In the genomic region with DNA sequence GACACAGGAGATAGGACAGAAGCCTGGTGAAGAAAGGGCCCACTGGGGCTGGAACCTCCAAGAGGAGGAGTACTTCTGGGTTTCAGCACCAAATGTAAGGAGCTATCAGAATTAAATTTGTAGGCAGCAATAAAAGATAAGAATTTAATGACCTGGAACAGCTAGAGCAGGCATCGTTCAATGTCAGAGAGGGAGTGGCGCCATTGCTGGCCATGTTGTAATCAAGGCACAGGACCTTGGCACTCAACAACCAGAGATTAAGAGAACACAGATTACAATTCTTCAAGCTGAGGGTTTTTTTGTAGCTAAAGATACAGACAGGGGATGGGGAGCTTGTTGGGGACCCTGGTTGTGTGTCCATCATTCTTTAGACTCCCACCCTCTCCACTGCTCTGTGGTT, we compare ENCODE assay signal across 13 mouse cellular contexts.
"Had no signal": no experiment of that assay in that cellular context is flagged by ENCODE, and none has a peak within 500 bp of the region (broad histone marks: within the 10 kb centered on the region; RNA-seq: fewer than 3 reads in every experiment).

No protein-coding gene starts in this region.

- DNase-seq: gastrocnemius, adult 2 months; gastrocnemius, postnatal 10 days; gastrocnemius, postnatal 25 days; heart, adult 18-20 months; heart, postnatal 10 days; heart, postnatal 4 days; kidney, adult 18-20 months; kidney, adult 8-10 months; kidney, postnatal 10 days; kidney, postnatal 25 days; kidney, postnatal 4 days; layer of hippocampus, postnatal 36 days; left cerebral cortex, postnatal 4 days had no signal
